Mouse (Mus musculus): Measurements from ENCODE around the gene Mblac2.

The Mblac2 gene

GRCm38 (mm10) chr13:81740898-81741297, 29.8 kb downstream of the Mblac2 start:
- DNase-seq, result no peak

- DNase-seq, result no peak
These were observed 32.4 kb downstream of the Mblac2 start for GRCm38 (mm10) chr13:81743391-81744091.

GRCm38 (mm10) chr13:81744092-81744396, 32.9 kb downstream of the Mblac2 start:
- DNase-seq, result no peak

- no peak for DNase-seq
These were observed 43.7 kb downstream of the Mblac2 start for GRCm38 (mm10) chr13:81754878-81755277.

GRCm38 (mm10) chr13:81755324-81755723, 44.2 kb downstream of the Mblac2 start:
- no peak for DNase-seq

- DNase-seq, result no peak
These were observed 46.0 kb downstream of the Mblac2 start for GRCm38 (mm10) chr13:81757058-81757660.

- DNase-seq, result peak; percentile 34 to 66
These were observed 49.2 kb downstream of the Mblac2 start for GRCm38 (mm10) chr13:81760379-81760778.

- peak; percentile 36 to 57 for DNase-seq
These were observed 50.5 kb downstream of the Mblac2 start for GRCm38 (mm10) chr13:81761566-81762186.

- no peak for DNase-seq
These were observed 53.0 kb downstream of the Mblac2 start for GRCm38 (mm10) chr13:81764173-81764572.

- DNase-seq, result peak; percentile 82 to 89
These were observed 56.0 kb downstream of the Mblac2 start for GRCm38 (mm10) chr13:81767038-81767659.

- no peak for DNase-seq
These were observed 65.1 kb downstream of the Mblac2 start for GRCm38 (mm10) chr13:81776217-81776616.

- no peak for DNase-seq
These were observed 71.3 kb downstream of the Mblac2 start for GRCm38 (mm10) chr13:81782475-81782874.

- DNase-seq, result peak; percentile 91 to 93
These were observed 71.8 kb downstream of the Mblac2 start, which contains the start of gene Cetn3 for GRCm38 (mm10) chr13:81782971-81783404. Gene Cetn3, plus strand, starts transcription at chr13:81783077.

- peak; percentile 96 to 98 for DNase-seq
These were observed 72.5 kb downstream of the Mblac2 start for GRCm38 (mm10) chr13:81783405-81784342.

GRCm38 (mm10) chr13:81785766-81786480, 74.8 kb downstream of the Mblac2 start:
- peak; percentile 38 to 49 for DNase-seq

GRCm38 (mm10) chr13:81790160-81790559, 79.0 kb downstream of the Mblac2 start:
- DNase-seq, result no peak

GRCm38 (mm10) chr13:81791861-81792260, 80.7 kb downstream of the Mblac2 start:
- DNase-seq, result no peak

- DNase-seq, result no peak
These were observed 82.7 kb downstream of the Mblac2 start for GRCm38 (mm10) chr13:81793850-81794249.

GRCm38 (mm10) chr13:81801121-81801520, 90.0 kb downstream of the Mblac2 start:
- no peak for DNase-seq
